Mouse (Mus musculus) MN1 (cell line): ENCODE measurements at regions not wholly inside any gene's neighbourhood (a gene's known extent, or its start where the extent isn't known, plus 50 kb on each side); places are given as distances from the start of the nearest gene placed in this dataset.
"Not testable (repeated sequence)": the region's sequence is repeated elsewhere in the genome, so short reads cannot be mapped to it uniquely, and the experiment has no call there.

Experiments used
- DNase-seq: peaks from one replicate; pipeline ENCODE4 v3.0.0-alpha.2; 2016; ENCODE audit warnings: low spot score

GRCm38 (mm10) chr19:54099292-54099691 lies 55.3 kb downstream of the Adra2a start:
- no peak for DNase-seq

- DNase-seq, result no peak
These were observed 55.8 kb downstream of the Adra2a start for GRCm38 (mm10) chr19:54099769-54100168.

GRCm38 (mm10) chr19:54106571-54106970 lies 62.6 kb downstream of the Adra2a start:
- DNase-seq, result no peak

- no peak for DNase-seq
These were observed 63.3 kb downstream of the Adra2a start for GRCm38 (mm10) chr19:54107103-54107821.

DNA sequence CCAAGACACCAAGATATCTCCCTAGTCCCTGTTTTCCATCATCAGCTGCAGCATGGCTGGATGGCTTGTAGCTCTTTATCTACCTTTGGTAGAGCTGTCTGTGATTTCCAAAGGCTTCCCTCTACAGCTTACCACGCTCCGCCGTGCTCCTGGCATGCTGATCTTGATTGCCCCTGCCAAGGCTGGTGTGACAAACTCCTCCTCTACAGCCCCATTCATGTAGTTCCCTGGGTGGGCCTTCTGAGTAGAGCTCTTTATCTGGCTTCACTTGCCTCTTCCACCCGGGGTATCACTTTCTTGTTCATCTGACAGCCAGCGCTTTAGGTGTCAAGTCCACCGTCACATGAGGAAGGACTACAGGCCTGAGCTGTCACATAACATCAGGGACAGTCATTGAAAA lies 66.1 kb downstream of the Adra2a start:
- no peak for DNase-seq

DNA sequence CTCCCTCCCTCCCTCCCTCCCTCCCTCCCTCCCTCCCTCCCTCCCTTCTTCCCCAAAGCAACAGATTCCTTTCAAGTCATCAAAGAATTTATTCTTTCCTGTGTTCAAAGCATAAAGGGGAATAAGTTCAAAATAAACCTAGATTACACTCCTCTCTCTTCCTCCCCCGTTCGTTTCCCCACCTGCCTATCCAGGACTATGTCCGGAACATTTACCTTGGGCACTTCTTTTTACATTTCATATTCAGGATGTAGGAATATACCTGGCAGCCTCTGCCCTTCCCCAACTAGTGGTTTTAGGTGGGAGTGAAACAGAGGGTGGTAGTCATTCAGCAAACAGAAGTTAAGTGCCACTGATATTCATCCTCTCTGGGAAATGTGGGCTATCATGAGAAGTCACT lies 68.7 kb downstream of the Adra2a start:
- no peak for DNase-seq

- no peak for DNase-seq
These were observed 69.5 kb downstream of the Adra2a start for GRCm38 (mm10) chr19:54113421-54113820.

GRCm38 (mm10) chr19:54114588-54115317 lies 70.8 kb downstream of the Adra2a start:
- DNase-seq, result peak; percentile 16

- no peak for DNase-seq
These were observed 71.4 kb downstream of the Adra2a start for GRCm38 (mm10) chr19:54115335-54115734.

DNA sequence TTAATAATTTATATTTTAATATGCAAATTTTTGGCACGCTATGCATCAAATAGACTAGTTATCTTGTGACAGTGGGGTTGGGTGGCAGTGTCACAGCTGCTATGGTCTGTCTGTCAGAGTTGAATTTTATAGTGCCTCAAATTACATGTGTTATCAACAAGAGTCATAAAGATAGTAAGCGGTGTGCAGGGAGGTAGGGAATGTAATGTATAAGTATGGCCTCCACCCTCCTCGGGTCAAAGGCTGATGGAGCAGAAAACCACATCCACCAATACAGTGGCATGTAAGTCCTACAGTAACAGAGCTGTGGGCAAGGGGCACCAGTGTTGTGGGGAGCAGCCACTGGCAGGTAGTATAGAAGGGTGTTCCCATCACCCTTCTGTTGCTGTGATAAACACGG lies 72.9 kb downstream of the Adra2a start:
- no peak for DNase-seq

DNA sequence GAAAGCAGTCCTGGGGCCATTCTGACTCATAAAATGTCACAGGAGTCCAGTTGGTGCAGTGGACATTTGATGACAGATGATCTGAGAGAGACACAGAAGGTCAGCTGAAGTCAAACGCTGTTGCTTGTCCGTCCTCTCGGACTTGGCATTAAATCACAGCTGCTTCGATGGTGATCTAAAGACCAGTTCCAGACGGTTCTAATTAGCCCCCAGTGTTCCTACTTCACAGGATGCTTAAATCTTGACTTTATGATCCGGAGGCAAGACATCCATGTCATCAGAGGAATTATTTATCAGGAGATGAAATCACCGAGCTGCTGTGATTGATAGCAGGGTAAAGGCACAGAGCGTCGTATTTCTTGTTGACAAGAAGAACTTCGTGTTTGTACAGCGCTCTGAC lies 73.7 kb downstream of the Adra2a start:
- no peak for DNase-seq

- no peak for DNase-seq
These were observed 79.6 kb downstream of the Adra2a start for GRCm38 (mm10) chr19:54123586-54123985.

GRCm38 (mm10) chr19:54151766-54152165 lies 107.8 kb downstream of the Adra2a start:
- DNase-seq, result not testable (repeated sequence)

DNA sequence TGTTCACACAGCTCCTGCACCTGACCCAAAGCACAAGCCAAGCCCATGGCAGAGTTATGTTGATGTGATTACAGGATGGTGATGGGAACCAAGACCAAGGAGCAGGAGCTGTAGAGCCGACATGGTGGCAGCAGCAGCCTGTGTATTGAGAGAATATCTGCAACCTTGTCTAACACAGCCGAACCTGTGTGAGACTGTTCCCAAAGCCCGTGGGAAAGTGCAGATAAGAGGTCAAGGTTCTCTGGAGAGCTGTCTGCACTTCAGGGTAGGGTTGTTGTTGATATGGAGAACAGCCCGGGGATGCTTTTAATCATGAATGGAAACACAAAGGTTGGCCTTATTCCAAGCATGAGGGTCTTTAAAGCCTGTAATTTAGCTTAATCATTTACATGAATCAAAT lies 110.4 kb downstream of the Adra2a start:
- DNase-seq, result no peak

DNA sequence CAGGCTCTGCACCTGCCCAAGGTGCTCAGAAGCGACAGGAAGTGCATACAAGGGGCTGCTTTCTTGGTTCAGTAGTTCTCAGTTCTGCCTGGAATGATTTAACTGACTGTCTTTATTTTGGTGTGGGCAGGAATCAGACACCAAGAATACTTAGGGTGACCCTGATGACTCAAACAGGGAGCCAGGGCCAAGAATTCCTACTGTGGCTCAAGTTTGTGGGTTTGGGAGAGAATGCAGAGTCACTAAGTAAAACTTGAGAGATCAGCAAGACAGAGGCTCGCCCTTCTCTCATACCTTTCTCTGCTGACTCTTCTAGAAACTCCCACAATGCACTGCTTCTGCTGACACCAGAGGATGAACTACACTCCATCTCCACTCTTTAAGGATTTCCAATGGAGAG lies 126.4 kb downstream of the Adra2a start:
- DNase-seq, result no peak

GRCm38 (mm10) chr19:54174090-54175055 lies 130.4 kb downstream of the Adra2a start:
- no peak for DNase-seq

GRCm38 (mm10) chr19:54175766-54176165 lies 131.8 kb downstream of the Adra2a start:
- DNase-seq, result no peak

DNA sequence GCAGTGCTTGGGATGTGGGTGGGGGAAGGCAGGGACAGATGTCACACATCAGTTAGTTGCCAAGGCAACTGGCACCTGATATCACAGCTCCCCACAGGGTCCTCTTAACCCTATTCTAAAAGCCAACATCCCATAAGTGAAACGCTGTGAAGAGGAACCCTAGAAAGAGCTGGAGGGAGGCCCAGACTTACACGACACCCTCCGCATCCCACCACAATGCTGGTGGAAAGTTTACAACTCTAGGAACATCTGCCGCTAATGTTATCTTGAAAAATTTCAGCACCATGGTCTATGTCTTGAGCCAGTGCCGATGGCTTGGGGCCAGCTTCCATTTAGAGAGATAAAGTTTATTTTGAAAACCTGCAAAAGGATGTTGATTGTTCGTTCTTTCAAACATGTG lies 133.5 kb downstream of the Adra2a start:
- no peak for DNase-seq

- no peak for DNase-seq
These were observed 156.5 kb downstream of the Adra2a start for GRCm38 (mm10) chr19:54200407-54200806.

- DNase-seq, result no peak
These were observed 158.5 kb downstream of the Adra2a start for GRCm38 (mm10) chr19:54202456-54202855.

- no peak for DNase-seq
These were observed 162.9 kb downstream of the Adra2a start for GRCm38 (mm10) chr19:54206819-54207218.

DNA sequence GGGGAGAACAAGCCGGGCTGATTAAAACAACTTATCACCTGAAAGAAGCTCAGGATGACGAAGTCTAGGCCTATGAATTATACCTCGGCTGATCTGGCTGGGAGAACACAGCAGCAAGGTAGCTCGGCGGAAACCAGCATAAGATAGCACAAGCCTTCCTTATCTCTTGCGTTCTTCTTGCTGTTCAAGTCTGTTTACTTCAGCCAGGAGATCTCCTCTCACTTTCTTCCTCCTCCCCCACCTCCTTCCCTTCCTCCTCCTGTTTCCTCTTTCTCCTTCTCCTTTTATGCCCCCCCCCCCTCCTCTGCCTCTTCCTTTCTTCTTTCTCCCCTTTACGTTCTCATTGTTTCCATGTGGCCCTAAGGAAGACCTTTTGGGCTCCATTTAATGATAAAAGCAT lies 168.2 kb downstream of the Adra2a start:
- DNase-seq, result no peak
